Mouse (Mus musculus): ENCODE results near the gene Col5a3. TPM values are rescaled to one million over a fixed set of nuclear protein-coding genes. Genes with fewer than 3 reads are reported as not detected.

Gene Col5a3
- polyA plus RNA-seq, 1 experiment from 2014 or later: 0.66 TPM

GRCm38 (mm10) chr9:20727601-20728113 is 87.2 kb downstream of the Col5a3 start:
- Histone ChIP-seq H3K27ac (peak overlapping the region; percentile 4; the same call in 1 of the 2 replicates), H3K9ac (peak overlapping the region; percentile 70), H3K4me3 (replicated peaks; ENCODE audit: low read length) (peak overlapping the region; percentile 54), H3K4me1 (replicated peaks; ENCODE audit: control insufficient read depth, insufficient read depth, low read length) (peaks cover 28% of the 10 kb centered on the region), H3K27me3 (ENCODE audit: control insufficient read depth, insufficient read depth, low read length) (no peaks in the 10 kb centered on the region), H3K4me2 (replicated peaks) (peak overlapping the region; percentile 99), H3K36me3 (replicated peaks; ENCODE audit: control insufficient read depth, insufficient read depth) (no peaks in the 10 kb centered on the region), H3K9me3 (ENCODE audit: control insufficient read depth, low read length) (no peaks in the 10 kb centered on the region)
- DNase-seq (ENCODE audit: low spot score): peak; percentile 64
- peak; percentile 68 for ATAC-seq (ENCODE audit: low FRiP score)
- 1% methylated on average over 38 of the region's 46 CpGs for WGBS

GRCm38 (mm10) chr9:20726859-20727600 is 87.8 kb downstream of the Col5a3 start:
- H3K4me3 ChIP-seq (replicated peaks; ENCODE audit: low read length): peak overlapping the region; percentile 54
- under 1% methylated on average over 51 of the region's 54 CpGs for WGBS
- no peaks in the 10 kb centered on the region for H3K27me3 ChIP-seq (ENCODE audit: control insufficient read depth, insufficient read depth, low read length)
- H3K27ac ChIP-seq: peak overlapping the region; percentile 4; the same call in 1 of the 2 replicates
- H3K9ac ChIP-seq: peak overlapping the region; percentile 70
- DNase-seq (ENCODE audit: low spot score): no peak
- no peaks in the 10 kb centered on the region for H3K36me3 ChIP-seq (replicated peaks; ENCODE audit: control insufficient read depth, insufficient read depth)
- peak; percentile 59 for ATAC-seq (ENCODE audit: low FRiP score)
- peaks cover 28% of the 10 kb centered on the region for H3K4me1 ChIP-seq (replicated peaks; ENCODE audit: control insufficient read depth, insufficient read depth, low read length)
- H3K9me3 ChIP-seq (ENCODE audit: control insufficient read depth, low read length): no peaks in the 10 kb centered on the region
- H3K4me2 ChIP-seq (replicated peaks): peak overlapping the region; percentile 99

GRCm38 (mm10) chr9:20726134-20726858 is 88.6 kb downstream of the Col5a3 start:
- H3K9ac ChIP-seq: peak overlapping the region; percentile 70
- H3K9me3 ChIP-seq (ENCODE audit: control insufficient read depth, low read length): no peaks in the 10 kb centered on the region
- H3K27me3 ChIP-seq (ENCODE audit: control insufficient read depth, insufficient read depth, low read length): no peaks in the 10 kb centered on the region
- peak; percentile 19 for ATAC-seq (ENCODE audit: low FRiP score)
- peak overlapping the region; percentile 99 for H3K4me2 ChIP-seq (replicated peaks)
- H3K27ac ChIP-seq: peak overlapping the region; percentile 4; the same call in 1 of the 2 replicates
- WGBS: 1% methylated on average over 39 of the region's 42 CpGs
- peaks cover 34% of the 10 kb centered on the region for H3K4me1 ChIP-seq (replicated peaks; ENCODE audit: control insufficient read depth, insufficient read depth, low read length)
- peak overlapping the region; percentile 54 for H3K4me3 ChIP-seq (replicated peaks; ENCODE audit: low read length)
- no peaks in the 10 kb centered on the region for H3K36me3 ChIP-seq (replicated peaks; ENCODE audit: control insufficient read depth, insufficient read depth)
- DNase-seq (ENCODE audit: low spot score): no peak

GRCm38 (mm10) chr9:20721582-20721981 is 93.3 kb downstream of the Col5a3 start:
- Histone ChIP-seq H3K9ac (no peak overlapping the region), H3K36me3 (replicated peaks; ENCODE audit: control insufficient read depth, insufficient read depth) (no peaks in the 10 kb centered on the region), H3K9me3 (ENCODE audit: control insufficient read depth, low read length) (no peaks in the 10 kb centered on the region), H3K4me1 (replicated peaks; ENCODE audit: control insufficient read depth, insufficient read depth, low read length) (peaks cover 26% of the 10 kb centered on the region), H3K4me2 (replicated peaks) (no peak overlapping the region), H3K27ac (no peak overlapping the region), H3K27me3 (ENCODE audit: control insufficient read depth, insufficient read depth, low read length) (no peaks in the 10 kb centered on the region), H3K4me3 (replicated peaks; ENCODE audit: low read length) (no peak overlapping the region)
- DNase-seq (ENCODE audit: low spot score) (no peak), ATAC-seq (ENCODE audit: low FRiP score) (peak; percentile 56; the same call in 1 of the 2 replicates)
- 35% methylated on average over 2 of the region's 2 CpGs for WGBS

Other genes with a start within 250 kb of the Col5a3 start
- gene Zfp846, start 233.8 kb downstream of the Col5a3 start, polyA plus RNA-seq (2014; fragmentation: Nextera tagmentation; extraction: Ambion mirVana): 43.0 and 44.7 TPM in 2 replicates
- 414 and 480 TPM in 2 replicates for gene Ubl5, start 172.2 kb downstream of the Col5a3 start, polyA plus RNA-seq (2014; fragmentation: Nextera tagmentation; extraction: Ambion mirVana)
- gene Fbxl12, start 170.3 kb downstream of the Col5a3 start, polyA plus RNA-seq (2014; fragmentation: Nextera tagmentation; extraction: Ambion mirVana): 10.2 and 10.5 TPM in 2 replicates
- gene Pin1, start 163.0 kb downstream of the Col5a3 start, polyA plus RNA-seq (2014; fragmentation: Nextera tagmentation; extraction: Ambion mirVana): 64.5 and 64.6 TPM in 2 replicates
- gene Olfm2, start 68.7 kb downstream of the Col5a3 start, polyA plus RNA-seq (2014; fragmentation: Nextera tagmentation; extraction: Ambion mirVana): 185 and 207 TPM in 2 replicates
- gene Rdh8, start 3.4 kb upstream of the Col5a3 start, polyA plus RNA-seq (2014; fragmentation: Nextera tagmentation; extraction: Ambion mirVana): not detected in 2 replicates
- 5.8 and 6.9 TPM in 2 replicates for gene A230050P20Rik, start 53.6 kb upstream of the Col5a3 start, polyA plus RNA-seq (2014; fragmentation: Nextera tagmentation; extraction: Ambion mirVana)
- 11.8 and 12.8 TPM in 2 replicates for gene Angptl6, start 64.7 kb upstream of the Col5a3 start, polyA plus RNA-seq (2014; fragmentation: Nextera tagmentation; extraction: Ambion mirVana)
- 39.5 and 40.5 TPM in 2 replicates for gene Ppan, start 73.1 kb upstream of the Col5a3 start, polyA plus RNA-seq (2014; fragmentation: Nextera tagmentation; extraction: Ambion mirVana)
- gene Eif3g, start 83.6 kb upstream of the Col5a3 start, polyA plus RNA-seq (2014; fragmentation: Nextera tagmentation; extraction: Ambion mirVana): 216 and 231 TPM in 2 replicates
- 37.8 and 41.1 TPM in 2 replicates for gene Dnmt1, start 144.8 kb upstream of the Col5a3 start, polyA plus RNA-seq (2014; fragmentation: Nextera tagmentation; extraction: Ambion mirVana)
- gene S1pr2, start 161.7 kb upstream of the Col5a3 start, polyA plus RNA-seq (2014; fragmentation: Nextera tagmentation; extraction: Ambion mirVana): 8.6 and 8.8 TPM in 2 replicates
- gene Mrpl4, start 187.7 kb upstream of the Col5a3 start, polyA plus RNA-seq (2014; fragmentation: Nextera tagmentation; extraction: Ambion mirVana): 97.3 and 102 TPM in 2 replicates
- gene Icam1, start 200.9 kb upstream of the Col5a3 start, polyA plus RNA-seq (2014; fragmentation: Nextera tagmentation; extraction: Ambion mirVana): 3.6 and 3.8 TPM in 2 replicates
- 0.31 TPM in 1 of 2 replicates, not detected in the other for gene Icam4, start 214.3 kb upstream of the Col5a3 start, polyA plus RNA-seq (2014; fragmentation: Nextera tagmentation; extraction: Ambion mirVana)
- 1.6 and 1.9 TPM in 2 replicates for gene Icam5, start 217.0 kb upstream of the Col5a3 start, polyA plus RNA-seq (2014; fragmentation: Nextera tagmentation; extraction: Ambion mirVana)